Comparison of ENCODE assay signal across 11 mouse cellular contexts in the genomic region with DNA sequence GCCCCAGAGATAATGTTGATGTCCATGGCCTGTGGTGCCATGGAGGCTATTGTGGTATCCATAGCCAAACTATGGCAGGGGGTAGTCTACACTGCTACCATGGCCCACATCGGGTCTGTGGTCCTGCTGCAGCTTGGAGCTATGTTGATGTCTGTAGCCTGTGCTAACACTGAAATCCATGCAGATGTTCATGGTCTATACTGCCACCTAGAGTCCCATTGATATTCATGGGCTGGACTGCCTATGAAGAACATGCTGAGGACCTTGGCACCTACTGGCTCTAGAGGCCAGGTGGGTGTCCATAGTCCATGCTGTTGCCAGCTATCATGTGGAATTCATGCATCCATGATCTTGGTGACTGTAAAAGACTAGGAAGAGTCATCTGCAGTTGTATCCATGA.
DNase-seq lines count a peak whose midpoint lies in the region; ATAC-seq and TF ChIP-seq lines count a peak whose summit lies in the region.
"Had no signal": no experiment of that assay in that cellular context is flagged by ENCODE, and none has a peak within 500 bp of the region (broad histone marks: within the 10 kb centered on the region; RNA-seq: fewer than 3 reads in every experiment).

No protein-coding gene starts in this region.

- H3K9me3 ChIP-seq in hindbrain, postnatal 0 days (ENCODE audit: low read length): no peaks in the 10 kb centered on the region
- no peaks in the 10 kb centered on the region for H3K9me3 ChIP-seq in hindbrain, embryonic 14.5 days (ENCODE audit: control insufficient read depth, low read length)
- no peaks in the 10 kb centered on the region for H3K9me3 ChIP-seq in midbrain, embryonic 13.5 days
- H3K9me3 ChIP-seq in midbrain, embryonic 15.5 days: no peaks in the 10 kb centered on the region

- no peaks in the 10 kb centered on the region for H3K36me3 ChIP-seq in hindbrain, postnatal 0 days (ENCODE audit: insufficient read depth, low read length)
- H3K36me3 ChIP-seq in hindbrain, embryonic 14.5 days (replicated peaks; ENCODE audit: control insufficient read depth, insufficient read depth): no peaks in the 10 kb centered on the region
- H3K36me3 ChIP-seq in midbrain, embryonic 13.5 days: no peaks in the 10 kb centered on the region
- no peaks in the 10 kb centered on the region for H3K36me3 ChIP-seq in midbrain, embryonic 15.5 days (replicated peaks)

- DNase-seq in adrenal gland, postnatal 10 days: peak; percentile 7
- DNase-seq in adrenal gland, adult 2 months: no peak
- DNase-seq in hindbrain, postnatal 0 days (ENCODE audit: low spot score): no peak
- DNase-seq in hindbrain, embryonic 14.5 days (ENCODE audit: low spot score): no peak
- peak; percentile 11 for DNase-seq in retina, postnatal 1 day
- DNase-seq in lung, postnatal 4 days: no peak
- DNase-seq: lung, postnatal 36 days; spleen, adult 18-20 months had no signal

- peak; percentile 42; the same call in 1 of the 2 replicates for TF ChIP-seq CTCF in hindbrain, postnatal 0 days (IDR thresholded peaks at IDR 0.05; ENCODE audit: low read depth)

- no peak overlapping the region for H3K4me2 ChIP-seq in hindbrain, postnatal 0 days (ENCODE audit: low read depth, low read length)
- H3K4me2 ChIP-seq in hindbrain, embryonic 14.5 days (replicated peaks): no peak overlapping the region
- no peak overlapping the region for H3K4me2 ChIP-seq in midbrain, embryonic 13.5 days (replicated peaks)
- H3K4me2 ChIP-seq in midbrain, embryonic 15.5 days: no peak overlapping the region
- H3K4me2 ChIP-seq: liver, embryonic 11.5 days had no signal

- H3K27me3 ChIP-seq in hindbrain, postnatal 0 days (ENCODE audit: insufficient read depth, low read length): no peaks in the 10 kb centered on the region
- no peaks in the 10 kb centered on the region for H3K27me3 ChIP-seq in hindbrain, embryonic 14.5 days (ENCODE audit: control insufficient read depth, insufficient read depth, low read length)
- no peaks in the 10 kb centered on the region for H3K27me3 ChIP-seq in midbrain, embryonic 13.5 days
- H3K27me3 ChIP-seq in midbrain, embryonic 15.5 days (replicated peaks): no peaks in the 10 kb centered on the region

- no peaks in the 10 kb centered on the region for H3K4me1 ChIP-seq in hindbrain, postnatal 0 days (ENCODE audit: insufficient read depth, low read length)
- no peaks in the 10 kb centered on the region for H3K4me1 ChIP-seq in hindbrain, embryonic 14.5 days (replicated peaks; ENCODE audit: control insufficient read depth, insufficient read depth, low read length)
- no peaks in the 10 kb centered on the region for H3K4me1 ChIP-seq in midbrain, embryonic 13.5 days (replicated peaks)
- H3K4me1 ChIP-seq in midbrain, embryonic 15.5 days: no peaks in the 10 kb centered on the region

- no peak for ATAC-seq in hindbrain, postnatal 0 days
- no peak for ATAC-seq in hindbrain, embryonic 14.5 days (ENCODE audit: low FRiP score)
- ATAC-seq in midbrain, embryonic 13.5 days: 0 out of 2 replicates have a peak, but pooled peaks have one; percentile 37
- ATAC-seq in midbrain, embryonic 15.5 days (replicated peaks): no peak

- no peak overlapping the region for H3K4me3 ChIP-seq in hindbrain, postnatal 0 days (ENCODE audit: low read length)
- no peak overlapping the region for H3K4me3 ChIP-seq in hindbrain, embryonic 14.5 days (replicated peaks; ENCODE audit: low read length)
- no peak overlapping the region for H3K4me3 ChIP-seq in midbrain, embryonic 13.5 days (replicated peaks)
- H3K4me3 ChIP-seq in midbrain, embryonic 15.5 days: no peak overlapping the region

- H3K27ac ChIP-seq in hindbrain, postnatal 0 days: no peak overlapping the region
- H3K27ac ChIP-seq in hindbrain, embryonic 14.5 days: no peak overlapping the region
- no peak overlapping the region for H3K27ac ChIP-seq in midbrain, embryonic 13.5 days
- H3K27ac ChIP-seq in midbrain, embryonic 15.5 days: no peak overlapping the region

- WGBS in hindbrain, postnatal 0 days: 85% methylated on average over 1 of the region's 1 CpGs
- WGBS in hindbrain, embryonic 14.5 days: 84% methylated on average over 1 of the region's 1 CpGs
- WGBS in midbrain, embryonic 13.5 days: 100% methylated on average over 1 of the region's 1 CpGs
- WGBS in midbrain, embryonic 15.5 days: 85% methylated on average over 1 of the region's 1 CpGs

- H3K9ac ChIP-seq in hindbrain, postnatal 0 days (replicated peaks; ENCODE audit: low read length): no peak overlapping the region
- no peak overlapping the region for H3K9ac ChIP-seq in hindbrain, embryonic 14.5 days
- H3K9ac ChIP-seq in midbrain, embryonic 13.5 days (replicated peaks): no peak overlapping the region
- no peak overlapping the region for H3K9ac ChIP-seq in midbrain, embryonic 15.5 days

Comparison
In these comparisons a context has a peak if more than half of its experiments do, and no peak if none do; other contexts are left out.
1. DNase-seq: peak in adrenal gland, postnatal 10 days (single experiment) and retina, postnatal 1 day (single experiment); none in adrenal gland, adult 2 months (single experiment), hindbrain, postnatal 0 days (single experiment), hindbrain, embryonic 14.5 days (single experiment) and lung, postnatal 4 days (0 of 2).